Mouse (Mus musculus) right cerebral cortex, postnatal 10 days (tissue): ENCODE measurements around the gene Cdh1.

Experiments used
- DNase-seq, 2 experiments: peaks; one replicate each; pipeline ENCODE4 v3.0.0; 2021; ENCODE audit warnings: low spot score in 2 of 2

Gene Cdh1

GRCm38 (mm10) chr8:106623016-106623415, 19.9 kb downstream of the Cdh1 start:
- no peak for DNase-seq

DNA sequence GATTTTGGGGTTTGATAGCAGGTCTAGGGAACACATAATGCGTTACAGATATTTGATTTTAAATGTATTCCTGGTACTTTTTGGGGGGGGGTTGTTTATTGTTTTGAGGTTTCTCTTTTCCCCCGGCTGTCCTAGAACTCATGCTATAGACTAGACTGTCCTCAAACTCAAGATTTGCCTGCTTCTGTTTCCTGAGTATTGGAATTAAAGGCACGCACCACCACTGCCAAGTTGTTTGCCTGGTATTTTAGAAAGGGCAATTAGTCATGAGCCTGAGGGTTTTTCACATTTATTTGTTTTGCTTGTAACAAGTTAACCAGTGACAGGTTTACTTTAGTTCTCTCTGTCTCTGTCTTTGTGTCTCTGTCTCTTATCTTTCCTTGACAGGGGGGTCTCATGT, 20.3 kb downstream of the Cdh1 start:
- DNase-seq = no peak

- no peak for DNase-seq
These were observed 20.8 kb downstream of the Cdh1 start for GRCm38 (mm10) chr8:106623954-106624353.

DNA sequence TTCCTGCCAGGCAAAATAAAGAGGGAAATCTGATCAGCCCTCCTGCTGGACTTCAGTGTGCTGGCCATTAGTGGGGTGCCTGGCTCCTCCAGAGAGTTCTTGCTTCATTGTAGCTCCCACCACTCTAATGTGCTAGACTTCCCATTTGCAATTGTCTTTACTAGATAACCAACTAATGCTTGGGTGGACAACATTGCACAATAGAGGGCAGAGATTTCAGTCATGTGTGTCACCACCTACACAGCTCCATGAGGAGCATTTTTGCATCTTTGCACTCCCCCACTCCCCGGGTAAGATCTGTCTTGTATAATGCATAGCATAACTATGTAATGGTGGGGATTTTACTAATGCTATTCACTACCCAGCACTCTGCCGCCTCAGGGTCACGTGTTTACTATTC, 21.6 kb downstream of the Cdh1 start:
- DNase-seq = no peak

- no peak for DNase-seq
These were observed 23.1 kb downstream of the Cdh1 start for GRCm38 (mm10) chr8:106626096-106626865.

GRCm38 (mm10) chr8:106628291-106628964, 25.3 kb downstream of the Cdh1 start:
- DNase-seq = no peak

DNA sequence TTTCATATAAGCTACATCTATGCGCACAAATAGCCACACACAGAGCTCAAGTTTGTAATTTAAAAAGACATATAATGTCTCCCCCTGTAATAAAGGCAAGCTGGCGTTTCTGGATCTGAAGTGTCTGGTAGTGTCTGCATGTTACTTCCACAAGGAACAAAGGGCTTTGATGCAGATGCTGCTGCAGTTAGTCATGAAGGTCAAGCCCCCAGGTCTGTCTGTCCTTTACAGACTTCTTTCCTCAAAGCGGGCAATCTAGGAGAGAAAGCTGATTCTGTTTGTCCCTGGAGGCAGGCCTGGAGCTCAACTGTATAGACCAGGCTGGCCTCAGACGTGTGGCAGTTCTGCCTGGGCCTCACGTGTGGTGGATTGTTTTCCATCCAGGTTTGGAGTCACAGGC, 26.3 kb downstream of the Cdh1 start:
- no peak for DNase-seq

DNA sequence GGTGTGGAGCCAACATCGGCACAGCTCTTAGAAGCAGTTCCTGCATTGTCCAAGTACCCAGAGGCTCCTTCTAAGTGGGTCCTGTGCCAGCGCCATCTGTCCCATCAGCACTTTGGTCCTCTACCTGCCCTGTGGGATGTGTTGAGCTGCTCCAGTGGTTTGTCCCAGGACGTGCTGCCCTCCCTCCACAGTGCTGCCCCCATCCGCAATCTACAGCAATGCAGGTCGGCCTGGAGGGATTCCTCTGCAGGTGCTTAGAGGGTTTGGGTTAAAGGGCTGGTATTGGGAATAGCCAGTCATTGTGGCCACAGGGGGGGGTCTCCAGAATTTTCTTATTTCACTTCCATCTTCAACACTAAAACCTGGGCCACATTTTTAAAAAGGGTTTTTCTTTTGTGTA, 28.8 kb downstream of the Cdh1 start:
- DNase-seq = no peak

DNA sequence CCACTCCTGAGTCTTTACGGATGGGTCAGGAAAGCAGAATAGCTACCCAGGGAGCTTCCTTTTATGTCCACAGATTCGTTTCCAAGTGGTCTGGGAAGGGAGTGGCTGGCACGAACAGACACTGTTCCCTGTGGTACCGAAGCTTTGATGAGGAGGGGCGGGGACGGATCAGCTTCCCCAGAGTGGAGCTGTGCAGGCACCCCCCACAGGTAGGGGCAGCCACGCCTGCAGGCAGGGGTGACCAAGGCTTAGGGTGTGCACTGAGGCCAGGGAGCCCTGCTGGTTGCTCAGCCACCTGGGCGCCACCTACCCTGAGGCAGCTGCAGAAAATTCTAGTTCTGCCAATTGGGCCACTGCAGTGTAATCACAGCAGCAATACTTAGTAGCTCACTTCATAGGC, 29.5 kb downstream of the Cdh1 start:
- DNase-seq = no peak

- no peak for DNase-seq
These were observed 30.4 kb downstream of the Cdh1 start for GRCm38 (mm10) chr8:106633361-106634158.

- DNase-seq = no peak
These were observed 32.1 kb downstream of the Cdh1 start for GRCm38 (mm10) chr8:106635284-106635683.

DNA sequence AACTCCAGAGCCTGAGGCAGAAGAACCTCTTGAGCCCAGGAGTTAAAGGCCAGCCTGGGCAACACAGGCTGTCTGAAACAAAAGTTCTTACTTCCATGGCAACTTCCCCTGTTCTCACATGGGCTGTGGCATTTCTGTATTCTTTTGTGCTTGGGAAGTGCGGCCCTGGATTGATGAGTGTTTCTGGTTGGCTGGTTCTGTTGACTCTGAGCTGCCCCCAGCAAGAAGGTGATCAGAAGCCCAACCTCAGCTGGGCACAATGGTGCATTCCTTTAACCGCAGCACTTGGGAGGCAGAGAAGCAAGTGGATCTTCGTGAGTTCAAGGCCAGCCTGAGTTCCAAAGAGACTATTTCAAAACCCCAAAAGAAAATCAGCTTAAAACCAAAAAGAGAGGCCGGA, 34.3 kb downstream of the Cdh1 start:
- DNase-seq = no peak

GRCm38 (mm10) chr8:106638768-106639295, 35.7 kb downstream of the Cdh1 start:
- no peak for DNase-seq

GRCm38 (mm10) chr8:106640212-106640611, 37.1 kb downstream of the Cdh1 start:
- DNase-seq = no peak

DNA sequence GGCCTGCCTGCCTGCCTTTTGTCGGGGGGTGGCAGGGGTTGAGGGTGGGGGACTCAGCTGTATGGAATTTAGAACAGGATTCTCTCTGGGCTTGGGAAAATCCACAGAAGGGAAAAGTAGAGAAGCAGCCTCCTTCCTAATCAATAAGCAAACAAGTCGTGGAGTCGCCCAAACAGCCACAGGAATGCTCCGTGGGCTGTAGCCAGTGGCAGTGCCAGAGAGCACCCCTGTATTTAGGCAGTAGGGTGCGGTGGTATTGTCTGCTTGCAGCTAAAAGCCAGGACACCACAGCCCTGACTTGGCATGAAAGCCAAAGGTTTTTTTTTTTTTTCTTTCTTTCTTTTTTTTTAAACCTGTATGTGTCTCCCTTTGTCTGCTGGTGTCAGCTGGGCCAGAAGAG, 37.8 kb downstream of the Cdh1 start:
- DNase-seq = no peak

GRCm38 (mm10) chr8:106642172-106642571, 39.0 kb downstream of the Cdh1 start:
- DNase-seq = no peak

GRCm38 (mm10) chr8:106643100-106643499, 39.9 kb downstream of the Cdh1 start:
- no peak for DNase-seq

DNA sequence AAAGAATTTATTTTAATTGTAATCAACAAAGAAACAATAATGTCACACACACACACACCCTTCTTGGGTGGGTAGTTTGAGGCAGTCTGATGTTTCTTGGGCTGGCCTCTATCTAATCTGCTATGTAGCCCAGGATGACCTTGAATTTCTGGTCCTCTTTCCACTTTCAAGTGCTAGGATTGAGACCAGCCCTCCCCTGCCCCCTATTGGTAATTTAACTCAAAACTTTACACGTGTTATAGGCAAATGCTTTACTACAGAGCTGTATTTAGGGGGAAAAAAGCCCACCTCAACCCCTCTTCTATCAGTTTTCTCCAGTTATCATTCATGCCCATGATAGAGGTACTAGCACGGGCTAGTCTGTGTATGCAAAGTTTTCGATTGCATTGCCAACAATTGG, 41.8 kb downstream of the Cdh1 start:
- no peak for DNase-seq

GRCm38 (mm10) chr8:106646153-106646552, 43.0 kb downstream of the Cdh1 start:
- no peak for DNase-seq

- DNase-seq = no peak
These were observed 43.6 kb downstream of the Cdh1 start for GRCm38 (mm10) chr8:106646731-106647130.

DNA sequence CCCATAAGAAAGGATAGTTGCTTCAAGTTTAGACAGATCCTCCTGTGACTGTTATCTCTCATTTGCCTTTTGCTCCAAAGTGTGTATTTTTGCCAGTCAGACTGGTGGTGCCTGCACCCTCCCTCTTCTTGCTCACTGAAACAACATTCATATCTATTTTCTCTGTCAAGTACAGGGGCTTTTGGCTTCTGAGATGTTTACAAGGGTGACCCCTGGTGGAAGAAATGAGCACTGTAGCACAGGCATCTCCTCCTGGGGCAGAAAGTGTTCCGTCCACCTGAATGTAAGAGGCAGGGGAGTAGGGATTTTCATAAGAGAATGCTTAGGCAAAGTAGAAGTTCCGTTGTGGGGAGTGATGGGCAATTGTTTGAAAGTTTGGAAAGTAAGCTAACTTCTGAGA, 44.2 kb downstream of the Cdh1 start:
- peak; percentile 54 to 83 for DNase-seq

- DNase-seq = no peak
These were observed 45.3 kb downstream of the Cdh1 start for GRCm38 (mm10) chr8:106648421-106648820.
